Mouse (Mus musculus) heart, embryonic 15.5 days (tissue): ENCODE measurements around the gene Zfp362. TPM values are rescaled to one million over a fixed set of nuclear protein-coding genes. Genes with fewer than 3 reads are reported as not detected.

Experiments used
- ATAC-seq: fragments of 200-750 bp; cut with Nextera tagmentation; replicated peaks from 2 replicates; pipeline ENCODE4 v1.8.0; 2017; ENCODE audit warnings: low read depth, moderate TSS enrichment; ENCODE audit not compliant: insufficient number of reproducible peaks, insufficient read depth, low FRiP score
- H3K27ac ChIP-seq: fragments of 300-500 bp; sonication (generic); 2 replicates; pipeline ENCODE4 v1.5.1; 2015; ENCODE audit warnings: mild to moderate bottlenecking, inconsistent platforms
- H3K27me3 ChIP-seq: fragments of 300-500 bp; sonication (generic); 2 replicates; pipeline ENCODE4 v1.6.1; 2015; ENCODE audit warnings: inconsistent platforms
- H3K36me3 ChIP-seq: fragments of 300-500 bp; sonication (generic); 2 replicates; pipeline ENCODE4 v1.6.1; 2015; ENCODE audit warnings: mild to moderate bottlenecking, inconsistent platforms
- H3K4me1 ChIP-seq: fragments of 300-500 bp; sonication (generic); replicated peaks from 2 replicates; pipeline ENCODE4 v1.6.1; 2015; ENCODE audit warnings: inconsistent platforms
- H3K4me2 ChIP-seq: fragments of 300-500 bp; sonication (generic); 2 replicates; pipeline ENCODE4 v1.6.1; 2015; ENCODE audit warnings: inconsistent platforms, mild to moderate bottlenecking, moderate library complexity
- H3K4me3 ChIP-seq: fragments of 300-500 bp; sonication (generic); 2 replicates; pipeline ENCODE4 v1.5.1; 2015; ENCODE audit warnings: mild to moderate bottlenecking, inconsistent platforms
- H3K9ac ChIP-seq: fragments of 300-500 bp; sonication (generic); 2 replicates; pipeline ENCODE4 v1.6.1; 2015; ENCODE audit warnings: mild to moderate bottlenecking, inconsistent platforms
- H3K9me3 ChIP-seq: fragments of 300-500 bp; sonication (generic); replicated peaks from 2 replicates; pipeline ENCODE4 v1.6.1; 2016; ENCODE audit warnings: inconsistent platforms
- WGBS: fragments of 180-500 bp; shearing (Covaris S2); methylation state at CpG from one replicate; pipeline ENCODE4 v1.1.7; 2015; ENCODE audit warnings: mixed read lengths; 5-methylcytosine and 5-hydroxymethylcytosine counted together
- polyA plus RNA-seq: library from polyadenylated mRNA; unstranded; fragments of >200 nt; fragmentation: Nextera tagmentation; extraction: Ambion mirVana; gene quantifications from 2 replicates; pipeline ENCODE4 v1.2.1, GENCODE M21; 2015

Zfp362 gene
- polyA plus RNA-seq, 1 experiment from 2014 or later: 14.2 TPM

- H3K9ac ChIP-seq: no peak overlapping the region
- no peaks in the 10 kb centered on the region for H3K9me3 ChIP-seq
- no peak overlapping the region for H3K27ac ChIP-seq
- ATAC-seq: no peak
- H3K4me2 ChIP-seq: no peak overlapping the region
- no peak overlapping the region for H3K4me3 ChIP-seq
- H3K27me3 ChIP-seq: no peaks in the 10 kb centered on the region
- 0 out of 2 replicates have a peak, but pooled peaks cover 3% of the 10 kb centered on the region for H3K4me1 ChIP-seq
- H3K36me3 ChIP-seq: peaks cover 64% of the 10 kb centered on the region
- WGBS: 80% methylated on average over 11 of the region's 11 CpGs
Observed at GRCm38 (mm10) chr4:128777593-128777992, 28.3 kb downstream of the Zfp362 start.

GRCm38 (mm10) chr4:128776568-128777289 is 29.1 kb downstream of the Zfp362 start:
- Histone ChIP-seq H3K4me1 (no peaks in the 10 kb centered on the region), H3K27me3 (no peaks in the 10 kb centered on the region), H3K4me3 (no peak overlapping the region), H3K9ac (no peak overlapping the region), H3K36me3 (peaks cover 62% of the 10 kb centered on the region), H3K9me3 (no peaks in the 10 kb centered on the region), H3K4me2 (no peak overlapping the region), H3K27ac (no peak overlapping the region)
- WGBS: 46% methylated on average over 20 of the region's 20 CpGs
- peak; percentile 44 for ATAC-seq

GRCm38 (mm10) chr4:128774467-128774866 is 31.4 kb downstream of the Zfp362 start:
- Histone ChIP-seq H3K27ac (no peak overlapping the region), H3K36me3 (peaks cover 54% of the 10 kb centered on the region), H3K9me3 (no peaks in the 10 kb centered on the region), H3K4me1 (peaks cover 10% of the 10 kb centered on the region), H3K27me3 (no peaks in the 10 kb centered on the region), H3K4me3 (no peak overlapping the region), H3K4me2 (no peak overlapping the region), H3K9ac (no peak overlapping the region)
- ATAC-seq: no peak
- WGBS: 92% methylated on average over 9 of the region's 9 CpGs

GRCm38 (mm10) chr4:128773820-128774219 is 32.0 kb downstream of the Zfp362 start:
- ATAC-seq: no peak
- H3K4me1 ChIP-seq: peaks cover 12% of the 10 kb centered on the region
- H3K4me3 ChIP-seq: no peak overlapping the region
- no peak overlapping the region for H3K27ac ChIP-seq
- no peaks in the 10 kb centered on the region for H3K27me3 ChIP-seq
- WGBS: 87% methylated on average over 11 of the region's 11 CpGs
- no peak overlapping the region for H3K9ac ChIP-seq
- peaks cover 48% of the 10 kb centered on the region for H3K36me3 ChIP-seq
- H3K4me2 ChIP-seq: no peak overlapping the region
- H3K9me3 ChIP-seq: no peaks in the 10 kb centered on the region

GRCm38 (mm10) chr4:128770698-128771097 is 35.1 kb downstream of the Zfp362 start:
- 82% methylated on average over 5 of the region's 5 CpGs for WGBS
- Histone ChIP-seq H3K9ac (no peak overlapping the region), H3K27ac (no peak overlapping the region), H3K4me1 (peaks cover 12% of the 10 kb centered on the region), H3K27me3 (no peaks in the 10 kb centered on the region), H3K4me2 (no peak overlapping the region), H3K36me3 (peaks cover 29% of the 10 kb centered on the region), H3K4me3 (no peak overlapping the region), H3K9me3 (no peaks in the 10 kb centered on the region)
- no peak for ATAC-seq

GRCm38 (mm10) chr4:128769569-128770355 is 36.1 kb downstream of the Zfp362 start:
- Histone ChIP-seq H3K9me3 (no peaks in the 10 kb centered on the region), H3K27ac (no peak overlapping the region), H3K4me1 (peaks cover 12% of the 10 kb centered on the region), H3K36me3 (peaks cover 21% of the 10 kb centered on the region), H3K27me3 (no peaks in the 10 kb centered on the region), H3K9ac (no peak overlapping the region), H3K4me2 (no peak overlapping the region), H3K4me3 (no peak overlapping the region)
- no peak for ATAC-seq
- 68% methylated on average over 13 of the region's 13 CpGs for WGBS

- WGBS: 63% methylated on average over 13 of the region's 13 CpGs
- Histone ChIP-seq H3K4me2 (no peak overlapping the region), H3K9me3 (0 out of 2 replicates have a peak, but pooled peaks cover 1% of the 10 kb centered on the region), H3K27me3 (no peaks in the 10 kb centered on the region), H3K9ac (no peak overlapping the region), H3K36me3 (peaks cover 6% of the 10 kb centered on the region; the same call in 1 of the 2 replicates), H3K27ac (no peak overlapping the region), H3K4me3 (no peak overlapping the region), H3K4me1 (peaks cover 12% of the 10 kb centered on the region)
- ATAC-seq: no peak
Observed at GRCm38 (mm10) chr4:128768120-128768519, 37.7 kb downstream of the Zfp362 start.

GRCm38 (mm10) chr4:128766929-128767328 is 38.9 kb downstream of the Zfp362 start:
- H3K9ac ChIP-seq: no peak overlapping the region
- peaks cover 12% of the 10 kb centered on the region for H3K4me1 ChIP-seq
- no peaks in the 10 kb centered on the region for H3K27me3 ChIP-seq
- WGBS: 88% methylated on average over 20 of the region's 20 CpGs
- H3K9me3 ChIP-seq: 0 out of 2 replicates have a peak, but pooled peaks cover 7% of the 10 kb centered on the region
- H3K27ac ChIP-seq: no peak overlapping the region
- H3K4me3 ChIP-seq: no peak overlapping the region
- no peak overlapping the region for H3K4me2 ChIP-seq
- no peak for ATAC-seq
- no peaks in the 10 kb centered on the region for H3K36me3 ChIP-seq

- no peak overlapping the region for H3K9ac ChIP-seq
- H3K27ac ChIP-seq: no peak overlapping the region
- no peak overlapping the region for H3K4me2 ChIP-seq
- no peak for ATAC-seq
- H3K36me3 ChIP-seq: no peaks in the 10 kb centered on the region
- H3K4me3 ChIP-seq: no peak overlapping the region
- WGBS: 70% methylated on average over 6 of the region's 6 CpGs
- no peaks in the 10 kb centered on the region for H3K27me3 ChIP-seq
- 0 out of 2 replicates have a peak, but pooled peaks cover 7% of the 10 kb centered on the region for H3K9me3 ChIP-seq
- peaks cover 6% of the 10 kb centered on the region for H3K4me1 ChIP-seq
Observed at GRCm38 (mm10) chr4:128760029-128760428, 45.8 kb downstream of the Zfp362 start.

- Histone ChIP-seq H3K4me1 (peaks cover 8% of the 10 kb centered on the region), H3K4me3 (no peak overlapping the region), H3K9ac (no peak overlapping the region), H3K27ac (no peak overlapping the region), H3K4me2 (no peak overlapping the region), H3K27me3 (no peaks in the 10 kb centered on the region), H3K36me3 (no peaks in the 10 kb centered on the region), H3K9me3 (0 out of 2 replicates have a peak, but pooled peaks cover 7% of the 10 kb centered on the region)
- 76% methylated on average over 5 of the region's 5 CpGs for WGBS
- no peak for ATAC-seq
Observed at GRCm38 (mm10) chr4:128759214-128759613, 46.6 kb downstream of the Zfp362 start.

- Histone ChIP-seq H3K27ac (0 out of 2 replicates have a peak overlapping the region, but pooled peaks have one; percentile 20), H3K4me2 (no peak overlapping the region), H3K4me1 (peaks cover 8% of the 10 kb centered on the region), H3K4me3 (no peak overlapping the region), H3K9me3 (no peaks in the 10 kb centered on the region), H3K27me3 (no peaks in the 10 kb centered on the region), H3K9ac (no peak overlapping the region), H3K36me3 (peaks cover 27% of the 10 kb centered on the region)
- 55% methylated on average over 7 of the region's 7 CpGs for WGBS
- ATAC-seq: no peak; the same call in 1 of the 2 replicates
Observed at GRCm38 (mm10) chr4:128755900-128756299, 49.9 kb downstream of the Zfp362 start.
